Mouse (Mus musculus) hindbrain, postnatal 0 days (tissue): Measurements from ENCODE around the gene Tdrd3. TPM values are rescaled to one million over a fixed set of nuclear protein-coding genes. Genes with fewer than 3 reads are reported as not detected.
A peak's percentile ranks its signal among the peaks of the same experiment; 100 is the strongest.

Experiments used
- ATAC-seq: fragments of 200-750 bp; cut with Nextera tagmentation; 2 replicates; pipeline ENCODE4 v1.8.0; 2017; ENCODE audit warnings: mild to moderate bottlenecking, moderate TSS enrichment, moderate library complexity
- DNase-seq: peaks from one replicate; pipeline ENCODE4 v3.0.0-alpha.2; 2015; ENCODE audit warnings: low spot score
- H3K27ac ChIP-seq: fragments of 300-500 bp; sonication (generic); 2 replicates; pipeline ENCODE4 v1.5.1; 2014; ENCODE audit warnings: mild to moderate bottlenecking
- H3K27me3 ChIP-seq: fragments of 300-500 bp; sonication (generic); 2 replicates; pipeline ENCODE4 v1.6.1; 2014; ENCODE audit warnings: low read length, mixed read lengths; ENCODE audit not compliant: insufficient read depth
- H3K36me3 ChIP-seq: fragments of 300-500 bp; sonication (generic); 2 replicates; pipeline ENCODE4 v1.6.1; 2014; ENCODE audit warnings: low read length, mixed read lengths; ENCODE audit not compliant: insufficient read depth
- H3K4me1 ChIP-seq: fragments of 300-500 bp; sonication (generic); 2 replicates; pipeline ENCODE4 v1.6.1; 2014; ENCODE audit warnings: antibody characterized with exemption, low read length, mixed read lengths; ENCODE audit not compliant: insufficient read depth
- H3K4me2 ChIP-seq: fragments of 300-500 bp; sonication (generic); 2 replicates; pipeline ENCODE4 v1.6.1; 2014; ENCODE audit warnings: low read depth, mild to moderate bottlenecking, low read length, moderate library complexity, mixed read lengths
- H3K4me3 ChIP-seq: fragments of 300-500 bp; sonication (generic); 2 replicates; pipeline ENCODE4 v1.5.1; 2014; ENCODE audit warnings: low read length
- H3K9ac ChIP-seq: fragments of 300-500 bp; sonication (generic); replicated peaks from 2 replicates; pipeline ENCODE4 v1.6.1; 2014; ENCODE audit warnings: mild to moderate bottlenecking, low read length, moderate library complexity, mixed read lengths
- H3K9me3 ChIP-seq: fragments of 300-500 bp; sonication (generic); 2 replicates; pipeline ENCODE4 v1.6.1; 2016; ENCODE audit warnings: low read length, mixed read lengths
- CTCF ChIP-seq: IDR thresholded peaks from 2 replicates; pipeline ENCODE4 v1.5.1; 2016; ENCODE audit warnings: antibody characterized with exemption, control low read depth, low read depth
- WGBS: fragments of 180-500 bp; shearing (Covaris S2); extraction: QIAGEN DNeasy Blood & Tissue Kit; methylation state at CpG from one replicate; pipeline ENCODE4 v1.1.7; 2014; 5-methylcytosine and 5-hydroxymethylcytosine counted together
- polyA plus RNA-seq: library from polyadenylated mRNA; unstranded; fragments of >200 nt; fragmentation: Nextera tagmentation; extraction: Ambion mirVana; gene quantifications from 2 replicates; pipeline ENCODE4 v1.2.1, GENCODE M21; 2015
- total RNA-seq: library from RNA; depleted of rRNA; stranded (reverse); fragments of >200 nt; gene quantifications from 2 replicates; pipeline ENCODE4 v1.2.3, GENCODE M21; 2014

The Tdrd3 gene
- total and polyA plus RNA-seq, 2 experiments from 2014 or later = 26.4 to 30.6 TPM

DNA sequence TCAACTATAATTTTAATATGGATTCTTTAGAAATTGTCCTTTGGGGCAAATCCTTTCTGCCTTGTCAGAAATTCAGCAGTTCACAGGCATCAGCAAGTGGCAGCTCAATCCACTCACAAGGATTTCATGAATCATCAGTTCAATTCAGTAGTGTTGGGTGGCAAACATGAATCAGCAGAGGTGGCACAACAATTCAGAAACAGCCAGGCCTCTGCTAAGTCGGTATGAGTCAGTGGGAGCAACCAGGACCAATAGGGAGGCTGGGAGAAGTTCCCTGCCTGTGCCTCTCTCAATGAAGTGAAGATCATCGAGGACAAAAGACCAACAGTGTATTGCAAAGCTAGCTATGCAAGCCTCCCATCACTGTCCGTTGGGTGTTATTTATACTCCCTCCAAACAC, 135.8 kb downstream of the Tdrd3 start:
- Histone ChIP-seq H3K4me2 (no peak overlapping the region), H3K27ac (no peak overlapping the region), H3K27me3 (no peaks in the 10 kb centered on the region), H3K9ac (no peak overlapping the region), H3K4me1 (no peaks in the 10 kb centered on the region), H3K36me3 (no peaks in the 10 kb centered on the region), H3K4me3 (no peak overlapping the region), H3K9me3 (no peaks in the 10 kb centered on the region)
- no peak for DNase-seq
- 64% methylated on average over 3 of the region's 3 CpGs for WGBS
- TF ChIP-seq CTCF = no peak
- no peak for ATAC-seq

DNA sequence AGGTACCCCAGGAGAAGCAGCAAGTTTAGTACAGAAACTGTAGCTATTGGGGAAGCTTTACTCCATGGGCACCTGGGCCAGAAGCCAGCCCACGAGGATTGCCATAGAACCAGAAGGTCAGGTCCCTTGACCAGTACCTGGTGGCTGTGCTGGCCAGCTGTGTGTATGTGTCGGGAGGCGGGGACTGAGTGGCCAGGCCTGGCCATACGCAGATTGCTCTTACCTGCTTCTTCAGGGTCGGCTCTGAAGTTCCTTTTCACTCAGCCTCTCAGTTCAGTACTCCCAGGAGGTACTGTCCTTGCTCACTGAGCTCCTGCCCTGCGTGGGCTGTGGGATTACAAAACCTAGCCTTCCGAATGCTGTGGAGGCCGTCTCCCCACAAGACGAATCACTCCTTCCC, 147.4 kb downstream of the Tdrd3 start:
- no peaks in the 10 kb centered on the region for H3K9me3 ChIP-seq
- H3K4me1 ChIP-seq = peaks cover 12% of the 10 kb centered on the region
- H3K36me3 ChIP-seq = no peaks in the 10 kb centered on the region
- H3K9ac ChIP-seq = no peak overlapping the region
- DNase-seq (no peak), ATAC-seq (no peak)
- no peak for TF ChIP-seq CTCF
- no peak overlapping the region for H3K4me3 ChIP-seq
- no peak overlapping the region for H3K4me2 ChIP-seq
- H3K27ac ChIP-seq = no peak overlapping the region
- 86% methylated on average over 9 of the region's 9 CpGs for WGBS
- no peaks in the 10 kb centered on the region for H3K27me3 ChIP-seq

DNA sequence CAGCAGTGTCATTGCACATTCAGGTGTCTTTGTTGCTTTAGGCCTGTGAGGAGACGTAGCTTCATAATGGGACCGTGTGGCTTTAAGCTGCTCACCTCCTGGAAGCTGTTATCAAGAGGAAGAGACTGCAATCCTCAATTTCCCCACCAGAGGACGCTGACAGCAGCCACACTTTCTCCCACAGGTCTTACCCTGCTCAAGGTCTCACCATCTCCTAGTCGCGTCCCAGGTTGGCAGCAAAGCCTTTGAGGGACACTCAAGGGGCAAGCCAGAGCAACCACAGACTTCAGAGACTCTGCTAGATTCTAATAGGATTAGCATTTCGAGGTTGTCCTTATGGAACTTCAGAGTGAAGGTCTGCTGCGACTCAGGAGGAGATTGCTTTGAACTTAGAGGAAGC, 149.8 kb downstream of the Tdrd3 start:
- H3K9ac ChIP-seq = no peak overlapping the region
- ATAC-seq (0 out of 2 replicates have a peak, but pooled peaks have one; percentile 27), DNase-seq (peak; percentile 54)
- H3K27ac ChIP-seq = no peak overlapping the region
- no peaks in the 10 kb centered on the region for H3K27me3 ChIP-seq
- peak; percentile 77 for TF ChIP-seq CTCF
- no peaks in the 10 kb centered on the region for H3K36me3 ChIP-seq
- 28% methylated on average over 7 of the region's 7 CpGs for WGBS
- no peak overlapping the region for H3K4me2 ChIP-seq
- peaks cover 12% of the 10 kb centered on the region for H3K4me1 ChIP-seq
- no peak overlapping the region for H3K4me3 ChIP-seq
- H3K9me3 ChIP-seq = no peaks in the 10 kb centered on the region

GRCm38 (mm10) chr14:87567034-87567461, 150.6 kb downstream of the Tdrd3 start:
- DNase-seq = peak; percentile 62
- TF ChIP-seq CTCF = peak; percentile 80
- Histone ChIP-seq H3K36me3 (no peaks in the 10 kb centered on the region), H3K4me3 (no peak overlapping the region), H3K4me1 (peaks cover 12% of the 10 kb centered on the region), H3K9me3 (no peaks in the 10 kb centered on the region), H3K4me2 (no peak overlapping the region), H3K27ac (no peak overlapping the region), H3K27me3 (no peaks in the 10 kb centered on the region), H3K9ac (no peak overlapping the region)
- 26% methylated on average over 3 of the region's 3 CpGs for WGBS
- peak; percentile 44 for ATAC-seq

DNA sequence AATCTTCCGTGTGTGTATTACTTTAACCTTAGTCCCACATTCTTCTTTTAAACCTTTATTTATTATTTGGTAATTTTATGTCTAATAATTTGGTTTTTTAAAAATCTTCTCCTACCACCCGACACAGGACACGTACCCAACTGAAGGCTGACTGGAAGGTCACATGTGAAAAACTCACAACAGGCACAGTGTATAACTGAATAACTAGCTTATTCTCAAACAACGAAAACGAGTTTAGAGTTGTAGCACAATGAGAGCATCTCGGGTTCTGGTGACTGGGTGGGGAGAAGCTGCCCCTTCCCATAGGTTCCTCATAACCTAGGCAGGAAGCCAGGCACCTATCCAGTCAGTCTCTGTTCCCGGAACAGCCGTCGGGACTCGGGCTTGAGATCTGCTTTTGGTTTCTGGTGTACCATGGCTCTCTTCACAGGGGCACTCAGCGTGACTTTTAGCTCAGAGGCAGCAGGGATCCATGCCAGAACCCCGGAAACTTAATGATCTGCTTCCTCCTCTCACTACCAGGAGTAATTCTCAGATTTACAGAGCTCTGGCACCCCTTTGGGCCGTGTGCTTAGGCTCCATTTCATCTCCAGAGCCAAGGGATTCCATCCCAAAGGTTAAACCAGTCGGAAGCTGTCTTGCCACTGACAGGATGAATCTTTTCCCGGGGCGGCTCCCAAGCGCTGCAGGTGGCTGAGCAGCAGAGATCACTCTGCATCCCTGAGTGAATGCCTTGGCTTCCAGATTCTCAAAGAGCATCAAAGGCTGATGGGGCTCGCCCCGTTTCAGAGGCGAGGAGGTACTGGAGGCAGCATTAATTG, 151.4 kb downstream of the Tdrd3 start:
- Histone ChIP-seq H3K4me1 (peaks cover 12% of the 10 kb centered on the region), H3K4me2 (peak overlapping the region; percentile 79), H3K4me3 (peak overlapping the region; percentile 40), H3K36me3 (no peaks in the 10 kb centered on the region), H3K9ac (peak overlapping the region; percentile 39), H3K27me3 (no peaks in the 10 kb centered on the region), H3K9me3 (no peaks in the 10 kb centered on the region), H3K27ac (peak overlapping the region; percentile 52)
- peak; percentile 53 for DNase-seq
- ATAC-seq = peak; percentile 41
- TF ChIP-seq CTCF = no peak
- WGBS = 10% methylated on average over 20 of the region's 20 CpGs

- Histone ChIP-seq H3K4me1 (peaks cover 12% of the 10 kb centered on the region), H3K4me2 (peak overlapping the region; percentile 79), H3K36me3 (no peaks in the 10 kb centered on the region), H3K4me3 (peak overlapping the region; percentile 40), H3K9ac (peak overlapping the region; percentile 39), H3K9me3 (no peaks in the 10 kb centered on the region), H3K27ac (peak overlapping the region; percentile 52), H3K27me3 (no peaks in the 10 kb centered on the region)
- peak; percentile 74 for ATAC-seq
- 8% methylated on average over 15 of the region's 15 CpGs for WGBS
- DNase-seq = peak; percentile 79
- TF ChIP-seq CTCF = no peak
Observed at GRCm38 (mm10) chr14:87568447-87568908, 152.0 kb downstream of the Tdrd3 start.

DNA sequence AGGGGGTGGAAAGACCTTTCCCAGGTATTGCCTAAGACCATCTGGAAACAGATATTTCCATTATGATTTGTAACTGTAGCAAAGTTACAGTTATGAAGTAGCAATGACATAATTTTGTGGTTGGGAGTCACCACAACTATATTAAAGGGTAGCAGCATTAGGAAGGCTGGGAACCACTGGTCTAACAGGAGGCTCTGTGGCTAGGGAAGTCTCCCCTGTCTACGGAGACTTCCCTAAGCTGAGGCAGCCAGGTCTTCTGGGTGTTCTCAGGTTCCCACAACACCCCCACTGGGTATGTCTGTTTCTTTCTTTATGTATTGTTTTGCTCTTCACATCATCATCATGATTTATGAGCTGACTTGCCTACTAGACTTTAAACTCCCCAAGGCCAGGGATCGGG, 153.0 kb downstream of the Tdrd3 start:
- 93% methylated on average over 2 of the region's 2 CpGs for WGBS
- DNase-seq (no peak), ATAC-seq (no peak)
- TF ChIP-seq CTCF = no peak
- Histone ChIP-seq H3K9me3 (no peaks in the 10 kb centered on the region), H3K27me3 (no peaks in the 10 kb centered on the region), H3K9ac (no peak overlapping the region), H3K4me2 (no peak overlapping the region), H3K4me3 (no peak overlapping the region), H3K4me1 (peaks cover 12% of the 10 kb centered on the region), H3K27ac (no peak overlapping the region), H3K36me3 (no peaks in the 10 kb centered on the region)
